11 mouse cellular contexts compared by ENCODE assay signal in the genomic region with DNA sequence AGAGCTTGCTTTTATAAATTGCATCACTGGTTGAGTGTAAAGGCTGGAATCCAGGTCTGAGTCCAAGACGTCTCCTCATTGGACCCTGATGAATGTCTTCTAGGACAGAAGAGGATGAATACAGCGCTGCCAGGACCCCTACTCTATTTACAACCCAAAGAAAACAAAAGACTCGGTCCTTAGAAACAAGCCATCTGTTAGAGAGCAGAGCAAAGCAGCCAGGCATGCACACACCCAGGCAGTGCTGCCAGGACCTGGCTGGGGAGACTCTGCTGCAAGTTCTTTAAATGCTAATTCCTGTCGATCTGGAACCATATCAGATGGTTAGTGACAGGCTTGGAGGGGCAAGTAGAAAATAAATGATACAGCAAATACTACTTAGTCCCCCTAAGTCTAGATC.
DNase-seq lines count a peak whose midpoint lies in the region; ATAC-seq and TF ChIP-seq lines count a peak whose summit lies in the region.
"Had no signal": no experiment of that assay in that cellular context is flagged by ENCODE, and none has a peak within 500 bp of the region (broad histone marks: within the 10 kb centered on the region; RNA-seq: fewer than 3 reads in every experiment).

No protein-coding gene starts in this region.

- no peak overlapping the region for H3K27ac ChIP-seq in lung, embryonic 14.5 days (ENCODE audit: low read depth)
- peak overlapping the region; percentile 84 for H3K27ac ChIP-seq in forebrain, embryonic 13.5 days
- no peak overlapping the region for H3K27ac ChIP-seq in thymus, adult 2 months (ENCODE audit: control insufficient read depth, insufficient read depth, low read length)
- H3K27ac ChIP-seq: embryonic facial prominence, embryonic 13.5 days had no signal

- no peak for TF ChIP-seq POLR2A in thymus, adult 2 months (IDR thresholded peaks at IDR 0.05; ENCODE audit: control insufficient read depth, extremely low read depth, insufficient read depth, low read length, poor library complexity)

- H3K27me3 ChIP-seq in lung, embryonic 14.5 days (ENCODE audit: insufficient read depth, low read length), result no peaks in the 10 kb centered on the region
- no peaks in the 10 kb centered on the region for H3K27me3 ChIP-seq in forebrain, embryonic 13.5 days
- no peaks in the 10 kb centered on the region for H3K27me3 ChIP-seq in thymus, adult 2 months (ENCODE audit: control insufficient read depth, insufficient read depth, low read length)
- H3K27me3 ChIP-seq: embryonic facial prominence, embryonic 13.5 days; heart, embryonic 12.5 days had no signal

- H3K36me3 ChIP-seq in lung, embryonic 14.5 days (ENCODE audit: insufficient read depth), result no peaks in the 10 kb centered on the region
- H3K36me3 ChIP-seq in forebrain, embryonic 13.5 days (ENCODE audit: poor library complexity, severe bottlenecking), result no peaks in the 10 kb centered on the region
- H3K36me3 ChIP-seq in thymus, adult 2 months (ENCODE audit: control insufficient read depth, insufficient read depth, low read length), result no peaks in the 10 kb centered on the region
- H3K36me3 ChIP-seq: embryonic facial prominence, embryonic 13.5 days; heart, embryonic 12.5 days had no signal

- no peaks in the 10 kb centered on the region for H3K9me3 ChIP-seq in lung, embryonic 14.5 days (ENCODE audit: low read depth, low read length)
- H3K9me3 ChIP-seq in forebrain, embryonic 13.5 days (replicated peaks), result no peaks in the 10 kb centered on the region
- H3K9me3 ChIP-seq: embryonic facial prominence, embryonic 13.5 days; heart, embryonic 12.5 days had no signal

- 17% methylated on average over 4 of the region's 4 CpGs for WGBS in lung, embryonic 14.5 days
- WGBS in forebrain, embryonic 13.5 days, result 2% methylated on average over 4 of the region's 4 CpGs
- 73% methylated on average over 4 of the region's 4 CpGs for WGBS in thymus, adult 2 months

- no peak overlapping the region for H3K4me3 ChIP-seq in lung, embryonic 14.5 days (ENCODE audit: low read depth, low read length)
- H3K4me3 ChIP-seq in forebrain, embryonic 13.5 days, result no peak overlapping the region
- no peak overlapping the region for H3K4me3 ChIP-seq in thymus, adult 2 months (ENCODE audit: control insufficient read depth, insufficient read depth, low read length)
- H3K4me3 ChIP-seq: embryonic facial prominence, embryonic 13.5 days; heart, embryonic 12.5 days had no signal

- TF ChIP-seq CTCF in lung, embryonic 14.5 days (IDR thresholded peaks at IDR 0.05; ENCODE audit: low read depth), result no peak
- TF ChIP-seq CTCF in thymus, adult 2 months (IDR thresholded peaks at IDR 0.05; ENCODE audit: borderline replicate concordance, control insufficient read depth, extremely low read depth, insufficient read depth, low read length, poor library complexity), result no peak

- ATAC-seq in lung, embryonic 14.5 days (ENCODE audit: insufficient read depth), result peak; percentile 58; the same call in 1 of the 2 replicates
- peak; percentile 95 for ATAC-seq in forebrain, embryonic 13.5 days
- ATAC-seq in monocyte, adult 5-6 weeks (replicated peaks; ENCODE audit: insufficient number of reproducible peaks, low FRiP score, low TSS enrichment, poor library complexity, severe bottlenecking), result no peak

- no peaks in the 10 kb centered on the region for H3K4me1 ChIP-seq in lung, embryonic 14.5 days (ENCODE audit: insufficient read depth)
- peaks cover 26% of the 10 kb centered on the region for H3K4me1 ChIP-seq in forebrain, embryonic 13.5 days
- no peaks in the 10 kb centered on the region for H3K4me1 ChIP-seq in thymus, adult 2 months (replicated peaks; ENCODE audit: control insufficient read depth, insufficient read depth, low read length)
- H3K4me1 ChIP-seq: embryonic facial prominence, embryonic 13.5 days had no signal

- H3K4me2 ChIP-seq in lung, embryonic 14.5 days, result no peak overlapping the region
- H3K4me2 ChIP-seq in forebrain, embryonic 13.5 days, result no peak overlapping the region
- H3K4me2 ChIP-seq: embryonic facial prominence, embryonic 13.5 days; heart, embryonic 12.5 days had no signal

- no peak for DNase-seq in lung, embryonic 14.5 days
- DNase-seq in lung, postnatal 36 days, result no peak
- peak; percentile 45 for DNase-seq in mesoderm, embryonic 11.5 days (ENCODE audit: low read depth, low spot score)
- DNase-seq in kidney, adult 18-20 months, result no peak
- no peak for DNase-seq in thymus, adult 2 months
- DNase-seq in left cerebral cortex, adult 18-20 months (ENCODE audit: low spot score in 2 of 2), result no peak
- DNase-seq: liver had no signal

- no peak overlapping the region for H3K9ac ChIP-seq in lung, embryonic 14.5 days
- H3K9ac ChIP-seq in forebrain, embryonic 13.5 days, result no peak overlapping the region
- H3K9ac ChIP-seq: embryonic facial prominence, embryonic 13.5 days; heart, embryonic 12.5 days had no signal
